Mouse (Mus musculus): ENCODE measurements around the gene Olfr1218.

DNA sequence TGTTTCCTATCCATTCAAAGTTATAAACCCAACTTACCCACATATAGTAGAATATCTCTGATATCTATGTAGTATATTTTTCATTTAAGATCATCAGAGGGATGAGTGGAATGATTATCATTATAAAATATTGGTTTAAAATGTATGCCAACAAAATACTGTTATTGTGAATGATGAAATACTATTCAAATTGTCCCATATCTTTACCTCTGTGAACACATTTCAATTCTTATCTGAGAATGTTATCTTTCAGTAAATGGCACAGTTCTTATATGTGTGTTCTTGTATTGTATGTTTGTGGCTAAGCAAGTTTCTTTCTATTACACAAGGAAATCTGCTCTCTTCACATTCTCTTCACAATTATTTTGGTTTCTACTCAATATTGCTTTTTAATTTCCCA, 44.7 kb upstream of the Olfr1218 start:
- no peak for TF ChIP-seq POLR2A (IDR thresholded peaks at IDR 0.05; ENCODE audit: low read depth, low read length)
- TF ChIP-seq CTCF (IDR thresholded peaks at IDR 0.05; ENCODE audit: extremely low read depth, insufficient read length, insufficient replicate concordance, low read depth, low read length) = no peak

Measured in small intestine, adult 2 months (tissue).